Mouse (Mus musculus) retina, postnatal 1 day (tissue): ENCODE results near the gene Uqcrc1.

Experiments used
- DNase-seq: peaks from one replicate; pipeline ENCODE4 v3.0.0-alpha.2; 2012

Uqcrc1 gene

DNA sequence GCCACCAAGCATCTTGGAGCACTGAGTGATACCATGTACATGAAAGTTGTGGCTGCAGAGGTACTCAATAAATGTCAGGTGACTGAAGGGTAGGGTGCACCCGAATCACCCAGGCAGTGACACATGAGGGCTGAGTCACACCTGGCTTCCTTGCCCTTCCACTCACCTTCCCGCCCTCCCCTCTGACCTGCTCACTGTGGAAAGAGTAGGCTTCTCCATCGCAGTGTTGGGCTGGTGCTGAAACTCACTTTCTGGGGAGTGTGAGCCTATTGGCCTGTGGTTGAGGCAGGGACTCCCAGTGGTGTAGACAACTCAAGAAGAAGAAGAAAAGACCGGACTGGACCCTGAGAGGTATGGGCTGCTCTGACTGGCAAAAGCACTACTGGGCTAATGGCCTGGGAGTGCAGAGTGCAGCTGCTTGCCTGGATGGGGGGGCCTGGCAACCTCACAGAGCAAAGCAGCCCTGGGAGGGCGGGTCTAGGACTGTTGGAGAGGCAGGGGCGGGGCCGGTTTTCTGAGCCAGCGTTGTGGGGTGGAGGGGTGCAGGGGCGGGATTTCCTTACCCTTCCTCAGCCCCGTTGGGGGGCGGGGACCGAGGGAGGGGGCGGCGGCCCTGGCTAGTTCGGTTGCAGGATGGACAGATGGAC lies 51.4 kb downstream of the Uqcrc1 start:
- peak; percentile 50 for DNase-seq

- DNase-seq = no peak
Observed at GRCm38 (mm10) chr9:108989802-108990461, 53.5 kb downstream of the Uqcrc1 start.

GRCm38 (mm10) chr9:108990462-108990820 lies 54.0 kb downstream of the Uqcrc1 start:
- no peak for DNase-seq

GRCm38 (mm10) chr9:108991428-108992084 lies 55.1 kb downstream of the Uqcrc1 start, which contains the start of gene Pfkfb4:
Gene Pfkfb4 (plus strand): TSS chr9:108991778.
- peak; percentile 99 for DNase-seq

DNA sequence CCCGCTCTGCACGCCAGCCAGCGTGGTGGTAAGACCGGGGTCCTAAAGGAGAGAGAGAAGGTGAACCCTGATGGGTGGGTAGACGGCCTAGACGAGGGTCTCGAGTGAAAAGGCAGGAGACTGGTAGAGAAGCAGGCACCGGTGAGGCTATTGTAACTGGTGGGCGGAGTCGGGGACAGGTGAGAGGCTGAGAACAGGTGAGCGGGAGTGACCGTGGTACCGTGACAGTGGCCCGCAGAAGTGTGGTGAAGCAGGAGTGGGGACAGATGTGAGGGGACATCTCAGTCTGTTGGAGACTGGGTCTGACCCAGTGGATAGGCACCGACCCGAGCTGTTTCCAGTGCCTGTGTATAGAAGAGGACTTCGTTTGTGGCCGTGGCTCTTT lies 55.6 kb downstream of the Uqcrc1 start:
- DNase-seq = no peak

DNA sequence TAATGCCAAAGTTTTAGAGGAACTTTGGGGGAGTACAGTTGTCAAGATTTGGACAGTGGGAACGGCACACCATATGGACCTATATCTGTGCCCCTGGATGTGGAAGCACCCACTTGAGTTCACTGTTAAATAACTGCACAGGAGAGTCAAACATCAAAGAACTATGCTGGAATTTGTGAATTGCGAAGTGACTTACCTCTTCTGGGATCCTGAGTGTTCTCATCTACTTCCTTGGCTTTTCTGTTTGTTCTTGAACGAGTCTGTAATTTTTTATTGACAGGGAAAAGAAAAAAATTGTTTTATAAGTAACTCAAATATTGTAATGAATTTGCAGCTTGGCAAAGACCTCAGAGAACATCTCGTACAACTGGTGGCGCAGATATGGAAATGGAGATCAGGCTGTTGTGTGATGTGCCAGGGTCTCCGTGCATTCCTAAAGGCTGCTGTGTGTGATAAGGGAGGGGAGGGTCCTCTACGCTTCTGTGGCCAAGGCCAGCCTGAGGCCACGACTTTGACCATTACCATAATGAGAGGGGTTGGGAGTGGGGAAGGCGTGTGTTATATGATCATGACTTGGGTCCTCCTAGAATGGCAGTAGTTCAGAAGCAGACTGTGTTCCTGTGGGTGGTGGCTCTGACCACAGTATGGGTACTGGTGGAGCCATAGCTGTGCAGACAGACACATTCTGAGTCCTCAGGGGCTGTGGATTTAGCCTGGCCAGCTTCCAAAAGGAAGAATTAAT lies 56.4 kb downstream of the Uqcrc1 start:
- no peak for DNase-seq

- no peak for DNase-seq
Observed at GRCm38 (mm10) chr9:108996411-108996810, 60.0 kb downstream of the Uqcrc1 start.

GRCm38 (mm10) chr9:108998287-108999166 lies 62.1 kb downstream of the Uqcrc1 start:
- peak; percentile 30 for DNase-seq

DNA sequence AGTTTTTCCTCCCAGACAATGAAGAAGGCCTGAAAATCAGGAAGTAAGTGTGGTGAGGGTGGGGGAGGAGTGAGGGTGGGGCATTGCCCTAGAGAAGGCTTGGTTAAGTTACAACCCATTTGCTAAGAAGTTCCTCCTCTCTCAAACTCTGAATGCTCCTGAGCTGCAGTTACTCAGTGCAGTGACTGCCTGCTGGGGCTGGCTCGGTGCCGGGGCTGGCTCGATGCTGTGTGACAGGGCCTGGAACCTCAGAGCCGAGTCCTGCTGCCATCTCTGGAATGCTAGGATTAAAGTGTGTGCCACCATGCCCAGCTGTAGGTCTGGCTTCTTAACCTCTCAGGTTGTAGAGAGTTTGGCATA lies 62.7 kb downstream of the Uqcrc1 start:
- DNase-seq = no peak
